ENCODE assay signal across 10 mouse cellular contexts in genomic region chr1:39186711-39187437, GRCm38 (mm10). TPM values are rescaled to one million over a fixed set of nuclear protein-coding genes. Genes with fewer than 3 reads are reported as not detected.
A peak's percentile ranks its signal among the peaks of the same experiment; 100 is the strongest.
DNase-seq lines count a peak whose midpoint lies in the region; TF ChIP-seq lines count a peak whose summit lies in the region.
"Had no signal": no experiment of that assay in that cellular context is flagged by ENCODE, and none has a peak within 500 bp of the region (broad histone marks: within the 10 kb centered on the region; RNA-seq: fewer than 3 reads in every experiment).

No protein-coding gene starts in this region.

- H3K27ac ChIP-seq in left cerebral cortex, adult 2 months: peak overlapping the region; percentile 40; the same call in 1 of the 2 replicates
- H3K27ac ChIP-seq in gastrocnemius, adult 2 months: no peak overlapping the region
- H3K27ac ChIP-seq: liver, embryonic 13.5 days; neural tube, embryonic 15.5 days had no signal

- no peak overlapping the region for H3K4me3 ChIP-seq in left cerebral cortex, adult 2 months
- H3K4me3 ChIP-seq in gastrocnemius, adult 2 months: no peak overlapping the region
- H3K4me3 ChIP-seq: liver, embryonic 13.5 days; neural tube, embryonic 15.5 days had no signal

- no peak for TF ChIP-seq CTCF in left cerebral cortex, adult 2 months (IDR thresholded peaks at IDR 0.05)
- TF ChIP-seq CTCF in gastrocnemius, adult 2 months (IDR thresholded peaks at IDR 0.05): no peak

- DNase-seq in left cerebral cortex, adult 2 months (ENCODE audit: extremely low spot score in 1 of 2, low spot score in 2 of 2): no peak
- DNase-seq in left cerebral cortex, adult 18-20 months (ENCODE audit: low spot score in 2 of 2): no peak
- peak; percentile 23 for DNase-seq in embryo, embryonic 10 days (ENCODE audit: low spot score)
- DNase-seq in kidney, adult 18-20 months: peak; percentile 80
- peak; percentile 84 for DNase-seq in lung, postnatal 10 days
- no peak for DNase-seq in gastrocnemius, adult 2 months
- DNase-seq in left cerebral cortex, adult 8-10 months (ENCODE audit: low spot score in 2 of 2): no peak
- DNase-seq in layer of hippocampus, adult 11-12 months (ENCODE audit: low spot score): no peak
- DNase-seq: liver, embryonic 13.5 days had no signal

- intact Hi-C loops in left cerebral cortex, adult 2 months (cut with DNase I): no loop called here
- intact Hi-C loops in gastrocnemius, adult 2 months (cut with DNase I): no loop called here

RNA-seq across cellular contexts. Expression of gene Npas2, which starts 6.7 kb away (rescaled TPM):
- 10 to 100 TPM; 65.7 to 75.6 TPM for total RNA-seq in left cerebral cortex, adult 2 months (2021)
- total RNA-seq in left cerebral cortex, adult 18-20 months (2021): 10 to 100 TPM; 58.8 to 70.4 TPM
- 1 to 10 TPM in 1 of 2 experiments, under 1 TPM in 1; 0.51 to 4.4 TPM for total RNA-seq in gastrocnemius, adult 2 months (2021)
- total RNA-seq in left cerebral cortex, adult 8-10 months (2022): 10 to 100 TPM; 53.6 to 61.4 (median 58.7) TPM

Comparison
In these comparisons a context has a peak if more than half of its experiments do, and no peak if none do; other contexts are left out.
1. DNase-seq: peak in embryo, embryonic 10 days (single experiment), kidney, adult 18-20 months (single experiment) and lung, postnatal 10 days (single experiment); none in left cerebral cortex, adult 2 months (0 of 2), left cerebral cortex, adult 18-20 months (0 of 2), gastrocnemius, adult 2 months (single experiment), left cerebral cortex, adult 8-10 months (0 of 2) and layer of hippocampus, adult 11-12 months (single experiment).
2. RNA of gene Npas2, which starts 6.7 kb away (total RNA-seq): 65.7 to 75.6 TPM in left cerebral cortex, adult 2 months, 58.8 to 70.4 TPM in left cerebral cortex, adult 18-20 months and 53.6 to 61.4 TPM in left cerebral cortex, adult 8-10 months; 0.51 to 4.4 TPM in gastrocnemius, adult 2 months; every median in the first group is over 10 times any median in the second.